Mouse (Mus musculus) ES-E14 (cell line): ENCODE results near the gene Tktl1.
"Not testable (repeated sequence)": the region's sequence is repeated elsewhere in the genome, so short reads cannot be mapped to it uniquely, and the experiment has no call there.

Source experiments
- HCFC1 ChIP-seq: IDR thresholded peaks from 2 replicates; pipeline ENCODE4 v1.6.1; 2012; ENCODE audit warnings: low read length, inconsistent platforms, borderline replicate concordance; ENCODE audit not compliant: insufficient read depth
- MAFK ChIP-seq: IDR thresholded peaks from 2 replicates; pipeline ENCODE4 v1.6.1; 2014; ENCODE audit warnings: mild to moderate bottlenecking, low read depth, low read length, inconsistent platforms; ENCODE audit not compliant: insufficient read depth
- ZC3H11A ChIP-seq: IDR thresholded peaks from 2 replicates; pipeline ENCODE4 v1.6.1; 2012; ENCODE audit warnings: low read depth, mild to moderate bottlenecking, inconsistent platforms, low read length, borderline replicate concordance
- ZNF384 ChIP-seq: IDR thresholded peaks from 2 replicates; pipeline ENCODE4 v1.6.1; 2012; ENCODE audit warnings: low read depth, low read length, inconsistent platforms

- not testable (repeated sequence) for TF ChIP-seq HCFC1, ZC3H11A, ZNF384, MAFK
Observed at GRCm38 (mm10) chrX:74220099-74220498, 43.0 kb downstream of the Tktl1 start.
